Comparison of ENCODE assay signal across 14 mouse cellular contexts in genomic region chr10:83646351-83646885, GRCm38 (mm10). TPM values are rescaled to one million over a fixed set of nuclear protein-coding genes. Genes with fewer than 3 reads are reported as not detected.
DNase-seq lines count a peak whose midpoint lies in the region; ATAC-seq and TF ChIP-seq lines count a peak whose summit lies in the region.
"Had no signal": no experiment of that assay in that cellular context is flagged by ENCODE, and none has a peak within 500 bp of the region (broad histone marks: within the 10 kb centered on the region; RNA-seq: fewer than 3 reads in every experiment).

No protein-coding gene starts in this region.

- no peak overlapping the region for H3K4me2 ChIP-seq in liver, embryonic 16.5 days (ENCODE audit: low read depth, low read length)
- no peak overlapping the region for H3K4me2 ChIP-seq in forebrain, embryonic 16.5 days (ENCODE audit: low read length)
- no peak overlapping the region for H3K4me2 ChIP-seq in midbrain, embryonic 15.5 days

- 0 out of 2 replicates have a peak overlapping the region, but pooled peaks have one; percentile 6 for H3K27ac ChIP-seq in liver, adult 2 months (replicated peaks; ENCODE audit: insufficient read depth, low read depth, low read length)
- H3K27ac ChIP-seq in liver, embryonic 16.5 days (ENCODE audit: low read length), result 0 out of 2 replicates have a peak overlapping the region, but pooled peaks have one; percentile 29
- no peak overlapping the region for H3K27ac ChIP-seq in forebrain, embryonic 16.5 days (ENCODE audit: low read length)
- no peak overlapping the region for H3K27ac ChIP-seq in midbrain, embryonic 15.5 days
- H3K27ac ChIP-seq: liver, embryonic 14.5 days; midbrain, embryonic 10.5 days had no signal

- H3K4me3 ChIP-seq in liver, adult 2 months (ENCODE audit: insufficient read depth, low read depth, low read length), result no peak overlapping the region
- H3K4me3 ChIP-seq in liver, embryonic 16.5 days (ENCODE audit: low read depth, low read length), result no peak overlapping the region
- no peak overlapping the region for H3K4me3 ChIP-seq in forebrain, embryonic 16.5 days (replicated peaks; ENCODE audit: low read length)
- no peak overlapping the region for H3K4me3 ChIP-seq in midbrain, embryonic 15.5 days

- DNase-seq in cerebellum, adult 8-10 months, result peak; percentile 48
- no peak for DNase-seq in cerebellum, postnatal 14 days
- DNase-seq in liver, adult 2 months (ENCODE audit: extremely low read depth, low read depth, low spot score), result peak; percentile 24
- DNase-seq in liver, result no peak
- DNase-seq: gastrocnemius, postnatal 36 days; kidney, postnatal 10 days; thymus, adult 2 months had no signal

- no peak overlapping the region for H3K9ac ChIP-seq in liver, adult 2 months (ENCODE audit: low read depth, low read length)
- H3K9ac ChIP-seq in liver, embryonic 16.5 days (ENCODE audit: low read depth, low read length), result no peak overlapping the region
- no peak overlapping the region for H3K9ac ChIP-seq in forebrain, embryonic 16.5 days (replicated peaks; ENCODE audit: low read depth, low read length)
- no peak overlapping the region for H3K9ac ChIP-seq in midbrain, embryonic 15.5 days
- H3K9ac ChIP-seq: liver, embryonic 14.5 days had no signal

- peak; percentile 2; the same call in 1 of the 2 replicates for ATAC-seq in liver, embryonic 16.5 days (ENCODE audit: low read depth)
- no peak for ATAC-seq in forebrain, embryonic 16.5 days
- ATAC-seq in midbrain, embryonic 15.5 days (replicated peaks), result no peak
- no peak for ATAC-seq in erythroblast, adult 5-6 weeks (replicated peaks; ENCODE audit: low FRiP score, poor library complexity, severe bottlenecking)
- ATAC-seq: hindbrain, embryonic 16.5 days had no signal

- TF ChIP-seq CTCF in liver, adult 2 months (IDR thresholded peaks at IDR 0.05; ENCODE audit: low read depth, low read length), result no peak

- H3K79me2 ChIP-seq in liver, adult 2 months (ENCODE audit: control insufficient read depth, insufficient read depth, low read length), result peaks cover 12% of the 10 kb centered on the region; the same call in 1 of the 2 replicates

- H3K27me3 ChIP-seq in liver, adult 2 months (ENCODE audit: control insufficient read depth, insufficient read depth, low read length), result no peaks in the 10 kb centered on the region
- H3K27me3 ChIP-seq in liver, embryonic 16.5 days (ENCODE audit: control insufficient read depth, insufficient read depth, low read depth, low read length), result peaks cover 16% of the 10 kb centered on the region
- no peaks in the 10 kb centered on the region for H3K27me3 ChIP-seq in forebrain, embryonic 16.5 days (replicated peaks; ENCODE audit: control insufficient read depth, insufficient read depth, low read length)
- H3K27me3 ChIP-seq in midbrain, embryonic 15.5 days (replicated peaks), result no peaks in the 10 kb centered on the region

- TF ChIP-seq POLR2A in liver, adult 2 months (IDR thresholded peaks at IDR 0.05; ENCODE audit: extremely low read depth, insufficient read depth, low read length), result no peak

- peaks cover 20% of the 10 kb centered on the region for H3K4me1 ChIP-seq in liver, adult 2 months (ENCODE audit: control insufficient read depth, insufficient read depth, low read length)
- H3K4me1 ChIP-seq in liver, embryonic 16.5 days (ENCODE audit: control insufficient read depth, low read depth, low read length), result peaks cover 27% of the 10 kb centered on the region
- H3K4me1 ChIP-seq in forebrain, embryonic 16.5 days (replicated peaks; ENCODE audit: control insufficient read depth, insufficient read depth, low read length), result peaks cover 33% of the 10 kb centered on the region
- H3K4me1 ChIP-seq in midbrain, embryonic 15.5 days, result peaks cover 46% of the 10 kb centered on the region

- no peaks in the 10 kb centered on the region for H3K36me3 ChIP-seq in liver, adult 2 months (ENCODE audit: control insufficient read depth, insufficient read depth, low read length)
- H3K36me3 ChIP-seq in liver, embryonic 16.5 days (ENCODE audit: control insufficient read depth, insufficient read depth), result no peaks in the 10 kb centered on the region
- no peaks in the 10 kb centered on the region for H3K36me3 ChIP-seq in forebrain, embryonic 16.5 days (ENCODE audit: control insufficient read depth, insufficient read depth)
- no peaks in the 10 kb centered on the region for H3K36me3 ChIP-seq in midbrain, embryonic 15.5 days (replicated peaks)
- H3K36me3 ChIP-seq: midbrain, embryonic 10.5 days had no signal

- 24% methylated on average over 7 of the region's 7 CpGs for WGBS in liver, adult 2 months
- 44% methylated on average over 7 of the region's 7 CpGs for WGBS in liver, embryonic 16.5 days (ENCODE audit: insufficient replicate concordance)
- 92% methylated on average over 7 of the region's 7 CpGs for WGBS in forebrain, embryonic 16.5 days
- 95% methylated on average over 7 of the region's 7 CpGs for WGBS in midbrain, embryonic 15.5 days

- no peaks in the 10 kb centered on the region for H3K9me3 ChIP-seq in liver, embryonic 16.5 days (replicated peaks; ENCODE audit: control insufficient read depth, low read length)
- H3K9me3 ChIP-seq in forebrain, embryonic 16.5 days (ENCODE audit: control insufficient read depth, low read length), result no peaks in the 10 kb centered on the region
- H3K9me3 ChIP-seq in midbrain, embryonic 15.5 days, result no peaks in the 10 kb centered on the region
- H3K9me3 ChIP-seq: midbrain, embryonic 10.5 days had no signal

RNA-seq across cellular contexts. Expression of gene Appl2, which starts 2.1 kb away (rescaled TPM):
- 26.6 and 28.9 TPM in 2 replicates for total RNA-seq in liver, adult 2 months (2014; rRNA removed)
- polyA plus RNA-seq in liver, adult 2 months (2012; rRNA removed), result 6.5 and 18.1 TPM in 2 replicates
- 15.2 and 15.9 TPM in 2 replicates for polyA plus RNA-seq in liver, embryonic 16.5 days (2015; fragmentation: Nextera tagmentation; extraction: Ambion mirVana)
- polyA plus RNA-seq in forebrain, embryonic 16.5 days (2015; fragmentation: Nextera tagmentation; extraction: Ambion mirVana), result 34.9 and 38.5 TPM in 2 replicates
- polyA plus RNA-seq in midbrain, embryonic 15.5 days (2015; fragmentation: Nextera tagmentation; extraction: Ambion mirVana), result 54.1 and 59.6 TPM in 2 replicates
- total RNA-seq in erythroblast, adult 5-6 weeks (2015; ENCODE audit: low replicate concordance), result 2.1 and 17.9 TPM in 2 replicates
- 2.4 and 3.6 TPM in 2 replicates for total RNA-seq in erythroblast, adult 5-6 weeks (2017; ENCODE audit: low replicate concordance)

Comparison
In these comparisons a context has a peak if more than half of its experiments do, and no peak if none do; other contexts are left out.
1. DNase-seq: peak in cerebellum, adult 8-10 months (single experiment) and liver, adult 2 months (single experiment); none in cerebellum, postnatal 14 days (0 of 2) and liver (single experiment).
2. H3K27ac ChIP-seq: peak in liver, adult 2 months (single experiment) and liver, embryonic 16.5 days (single experiment); none in forebrain, embryonic 16.5 days (single experiment) and midbrain, embryonic 15.5 days (single experiment).